Mouse (Mus musculus): ENCODE data around the gene Rex1bd. TPM values are rescaled to one million over a fixed set of nuclear protein-coding genes. Genes with fewer than 3 reads are reported as not detected.

Gene Rex1bd
- total RNA-seq, 2 experiments from 2014 or later, result 108 to 110 TPM

DNA sequence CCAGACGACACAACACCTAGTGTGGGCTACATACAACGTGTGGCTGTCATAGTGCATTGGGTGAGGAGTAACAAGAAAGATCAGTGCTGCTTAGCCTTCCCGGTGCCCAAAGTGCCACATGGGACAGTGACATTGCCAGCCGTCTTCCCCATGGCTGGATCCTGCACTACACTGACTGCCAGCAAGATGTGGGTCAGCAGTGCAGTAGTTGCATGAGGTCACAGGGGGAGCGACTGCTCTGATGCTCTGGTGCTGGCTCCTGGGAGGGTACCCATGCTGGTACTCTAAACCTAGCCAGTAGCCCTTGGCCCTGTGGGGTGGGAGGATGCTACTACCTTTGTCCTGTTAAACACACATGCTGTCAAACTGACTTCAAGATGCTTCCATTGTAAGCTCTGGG is 46.4 kb downstream of the Rex1bd start:
- no peak overlapping the region for H3K4me3 ChIP-seq
- DNase-seq (ENCODE audit: extremely low spot score in 1 of 2, low spot score in 2 of 2), result no peak
- peak overlapping the region; percentile 32; the same call in 1 of the 2 replicates for H3K27ac ChIP-seq
- intact Hi-C loops (cut with DNase I), result no loop called here
- TF ChIP-seq CTCF (IDR thresholded peaks at IDR 0.05), result no peak

DNA sequence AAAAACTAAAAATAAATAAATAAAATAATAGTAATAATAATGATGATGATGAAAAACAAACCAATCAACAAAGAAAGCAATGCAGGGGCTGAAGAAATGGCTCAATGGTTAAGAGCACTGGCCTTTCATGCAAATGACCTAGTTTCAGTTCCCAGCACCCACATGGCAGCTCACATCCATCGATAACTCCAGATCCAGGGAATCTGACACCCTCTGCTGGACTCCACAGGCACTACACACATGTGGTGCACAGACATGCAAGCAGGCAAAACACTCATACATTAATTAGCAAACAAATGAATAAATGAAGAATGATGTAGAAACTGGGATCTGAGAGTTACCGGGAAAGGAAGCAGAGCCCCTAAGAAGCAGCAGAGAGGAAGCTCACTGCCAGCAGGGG is 46.9 kb downstream of the Rex1bd start:
- intact Hi-C loops (cut with DNase I), result no loop called here
- no peak overlapping the region for H3K27ac ChIP-seq
- no peak overlapping the region for H3K4me3 ChIP-seq
- peak; percentile 12 for TF ChIP-seq CTCF (IDR thresholded peaks at IDR 0.05)
- no peak for DNase-seq (ENCODE audit: extremely low spot score in 1 of 2, low spot score in 2 of 2)

DNA sequence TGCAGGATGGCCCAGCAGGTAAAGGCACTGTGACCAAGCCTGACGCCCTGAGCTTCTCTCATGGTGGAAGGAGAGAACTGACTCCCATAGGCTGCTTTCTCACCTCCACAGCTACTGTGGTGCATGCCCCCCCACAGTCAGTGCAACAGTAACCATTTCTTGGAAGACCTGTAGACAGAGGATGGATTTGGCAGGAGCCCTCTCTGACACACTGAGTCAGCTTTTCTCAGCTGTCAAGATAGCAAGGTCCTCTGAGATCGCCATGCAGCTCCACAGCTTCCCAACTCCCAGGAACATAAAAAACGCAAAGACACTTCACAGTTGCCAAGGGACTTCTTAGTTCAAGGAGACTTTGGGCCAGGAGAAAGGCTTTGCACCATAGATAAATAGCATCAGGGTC is 48.1 kb downstream of the Rex1bd start:
- no peak for TF ChIP-seq CTCF (IDR thresholded peaks at IDR 0.05)
- H3K4me3 ChIP-seq, result no peak overlapping the region
- DNase-seq (ENCODE audit: extremely low spot score in 1 of 2, low spot score in 2 of 2), result no peak
- no peak overlapping the region for H3K27ac ChIP-seq
- intact Hi-C loops (cut with DNase I), result no loop called here

DNA sequence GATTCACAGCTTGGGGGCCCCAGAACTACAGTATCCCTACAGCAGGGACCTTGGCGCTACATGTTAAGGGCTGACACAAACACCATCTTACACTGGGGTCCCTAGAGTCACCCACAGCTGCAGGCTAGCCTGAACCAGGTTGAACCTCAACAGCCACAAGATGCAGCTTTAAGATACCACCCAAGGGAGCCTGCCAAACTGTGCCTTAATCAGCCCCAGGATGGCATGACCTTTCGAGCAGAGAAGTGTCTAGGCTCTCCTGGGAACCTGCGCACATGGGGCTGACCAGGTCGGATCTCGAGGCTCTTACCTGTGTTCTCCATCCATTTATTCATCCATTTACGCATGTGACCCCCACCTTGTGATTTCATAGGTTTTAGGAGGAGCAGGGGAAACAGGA is 48.7 kb downstream of the Rex1bd start:
- no peak for DNase-seq (ENCODE audit: extremely low spot score in 1 of 2, low spot score in 2 of 2)
- no peak overlapping the region for H3K4me3 ChIP-seq
- no peak overlapping the region for H3K27ac ChIP-seq
- no peak for TF ChIP-seq CTCF (IDR thresholded peaks at IDR 0.05)
- intact Hi-C loops (cut with DNase I), result no loop called here

DNA sequence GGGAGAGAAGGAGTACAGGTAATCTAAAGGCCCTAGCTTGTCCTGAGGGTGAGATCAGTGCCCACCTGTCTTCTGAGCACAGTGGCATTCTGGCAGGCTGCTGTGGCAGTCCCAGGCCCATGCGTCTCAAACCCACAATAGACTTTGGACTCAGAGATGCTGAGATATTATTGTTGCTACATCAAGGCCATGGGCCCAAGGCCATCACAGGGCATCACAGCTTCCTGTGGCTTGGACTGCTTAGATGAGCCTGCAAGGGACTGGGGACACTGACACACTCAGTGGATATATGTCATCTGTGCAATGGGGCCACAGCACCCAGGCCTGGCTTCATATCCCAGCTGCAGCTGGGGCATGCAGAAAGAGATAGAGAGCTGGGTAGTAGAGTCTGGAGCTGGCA is 49.6 kb downstream of the Rex1bd start:
- Histone ChIP-seq H3K27ac (no peak overlapping the region), H3K4me3 (no peak overlapping the region)
- TF ChIP-seq CTCF (IDR thresholded peaks at IDR 0.05), result no peak
- intact Hi-C loops (cut with DNase I), result no loop called here
- DNase-seq (ENCODE audit: extremely low spot score in 1 of 2, low spot score in 2 of 2), result no peak

Other genes starting within 250 kb of the Rex1bd start
- gene Homer3, start 223.9 kb downstream of the Rex1bd start, total RNA-seq (2021), result 1 to 10 TPM; 6.9 to 7.3 TPM
- gene Ddx49, start 204.3 kb downstream of the Rex1bd start, total RNA-seq (2021), result 10 to 100 TPM; 43.9 to 47.5 TPM
- 100 to 1,000 TPM; 137 to 145 TPM for gene Cope, start 204.2 kb downstream of the Rex1bd start, total RNA-seq (2021)
- gene Cers1, start 191.0 kb downstream of the Rex1bd start, total RNA-seq (2021), result 100 to 1,000 TPM in 1 of 2 experiments, 10 to 100 TPM in 1; 94.8 to 104 TPM
- 10 to 100 TPM in 1 of 2 experiments, 1 to 10 TPM in 1; 8.2 to 17.1 TPM for gene Gdf1, start 176.9 kb downstream of the Rex1bd start, total RNA-seq (2021)
- 10 to 100 TPM; 66.0 to 70.0 TPM for gene Upf1, start 153.5 kb downstream of the Rex1bd start, total RNA-seq (2021)
- under 1 TPM; 0.32 to 0.33 TPM for gene Comp, start 133.2 kb downstream of the Rex1bd start, total RNA-seq (2021)
- 100 to 1,000 TPM; 134 to 153 TPM for gene Crtc1, start 67.2 kb downstream of the Rex1bd start, total RNA-seq (2021)
- 10 to 100 TPM; 43.7 to 44.4 TPM for gene Klhl26, start 29.8 kb downstream of the Rex1bd start, total RNA-seq (2021)
- 100 to 1,000 TPM; 295 to 302 TPM for gene Tmem59l, start 19.4 kb downstream of the Rex1bd start, total RNA-seq (2021)
- 1 to 10 TPM; 2.6 to 3.0 TPM for gene Crlf1, start 13.6 kb downstream of the Rex1bd start, total RNA-seq (2021)
- 100 to 1,000 TPM; 788 to 861 TPM for gene Uba52, start 4.0 kb upstream of the Rex1bd start, total RNA-seq (2021)
- gene Fkbp8, start 21.0 kb upstream of the Rex1bd start, total RNA-seq (2021), result 100 to 1,000 TPM; 392 to 410 TPM
- gene Kxd1, start 21.2 kb upstream of the Rex1bd start, total RNA-seq (2021), result 10 to 100 TPM; 39.8 to 44.4 TPM
- 10 to 100 TPM; 18.6 to 20.8 TPM for gene Ell, start 32.7 kb upstream of the Rex1bd start, total RNA-seq (2021)
- 10 to 100 TPM; 52.9 to 55.3 TPM for gene Isyna1, start 87.6 kb upstream of the Rex1bd start, total RNA-seq (2021)
- 100 to 1,000 TPM; 221 to 261 TPM for gene Ssbp4, start 102.1 kb upstream of the Rex1bd start, total RNA-seq (2021)
- gene Lrrc25, start 109.4 kb upstream of the Rex1bd start, total RNA-seq (2021), result under 1 TPM; 0.70 to 0.96 TPM
- not detected for gene Gdf15, start 125.7 kb upstream of the Rex1bd start, total RNA-seq (2021)
- gene Pgpep1, start 153.6 kb upstream of the Rex1bd start, total RNA-seq (2021), result 10 to 100 TPM; 15.5 to 17.5 TPM
- gene Lsm4, start 166.5 kb upstream of the Rex1bd start, total RNA-seq (2021), result 10 to 100 TPM; 62.1 to 62.9 TPM
- 100 to 1,000 TPM; 247 to 264 TPM for gene Jund, start 192.2 kb upstream of the Rex1bd start, total RNA-seq (2021)
- under 1 TPM; 0.16 to 0.21 TPM for gene Iqcn, start 196.7 kb upstream of the Rex1bd start, total RNA-seq (2021)
- gene Gm3336, start 211.8 kb upstream of the Rex1bd start, total RNA-seq (2021), result not detected
- gene Pde4c, start 217.0 kb upstream of the Rex1bd start, total RNA-seq (2021), result 1 to 10 TPM; 1.9 to 3.0 TPM
- gene Rab3a, start 247.9 kb upstream of the Rex1bd start, total RNA-seq (2021), result 100 to 1,000 TPM; 808 to 835 TPM

All from left cerebral cortex, adult 2 months (tissue).